Mouse (Mus musculus) CH12.LX (cell line): ENCODE measurements around the gene Dnmbp.

Experiments
- BHLHE40 ChIP-seq: IDR thresholded peaks from 2 replicates; pipeline ENCODE4 v1.6.1; 2011; ENCODE audit warnings: mild to moderate bottlenecking, low read depth, low read length, improper control_type of control experiment
- CTCF ChIP-seq, 2 experiments: IDR thresholded peaks in 1 of 2; conservative IDR thresholded peaks in 1 of 2; 2 replicates each; pipeline ENCODE4 v1.5.1; 2011 to 2012; ENCODE audit warnings: low read depth in 2 of 2, low read length in 2 of 2, improper control_type of control experiment in 1 of 2, inconsistent platforms in 1 of 2, mild to moderate bottlenecking in 1 of 2, moderate library complexity in 1 of 2
- EP300 ChIP-seq: IDR thresholded peaks from 2 replicates; pipeline ENCODE4 v1.6.1; 2011; ENCODE audit warnings: low read length, improper control_type of control experiment
- HCFC1 ChIP-seq: IDR thresholded peaks from 2 replicates; pipeline ENCODE4 v1.6.1; 2012; ENCODE audit warnings: low read depth, mild to moderate bottlenecking, inconsistent platforms, low read length, improper control_type of control experiment
- JUND ChIP-seq: conservative IDR thresholded peaks from 2 replicates; pipeline ENCODE4 v1.6.1; 2011; ENCODE audit warnings: low read depth, low read length, improper control_type of control experiment
- KAT2A ChIP-seq: IDR thresholded peaks from 2 replicates; pipeline ENCODE4 v1.6.1; 2012; ENCODE audit warnings: low read length, improper control_type of control experiment, inconsistent platforms; ENCODE audit not compliant: insufficient replicate concordance
- MAX ChIP-seq: IDR thresholded peaks from 2 replicates; pipeline ENCODE4 v1.6.1; 2011; ENCODE audit warnings: low read length, improper control_type of control experiment
- MXI1 ChIP-seq: IDR thresholded peaks from 2 replicates; pipeline ENCODE4 v1.6.1; 2011; ENCODE audit warnings: mild to moderate bottlenecking, low read depth, low read length, improper control_type of control experiment
- POLR2A ChIP-seq: IDR thresholded peaks from 2 replicates; pipeline ENCODE4 v1.6.1; 2011; ENCODE audit warnings: low read depth, mild to moderate bottlenecking, improper control_type of control experiment, low read length
- POLR2AphosphoS2 ChIP-seq: IDR thresholded peaks from 2 replicates; pipeline ENCODE4 v1.6.1; 2011; ENCODE audit warnings: low read depth, low read length, improper control_type of control experiment
- USF1 ChIP-seq: IDR thresholded peaks from 2 replicates; pipeline ENCODE4 v1.6.1; 2014; ENCODE audit warnings: low read depth, mild to moderate bottlenecking, inconsistent platforms, low read length, improper control_type of control experiment
- ZC3H11A ChIP-seq: IDR thresholded peaks from 2 replicates; pipeline ENCODE4 v1.6.1; 2012; ENCODE audit warnings: low read depth, mild to moderate bottlenecking, inconsistent platforms, low read length, improper control_type of control experiment

DNA sequence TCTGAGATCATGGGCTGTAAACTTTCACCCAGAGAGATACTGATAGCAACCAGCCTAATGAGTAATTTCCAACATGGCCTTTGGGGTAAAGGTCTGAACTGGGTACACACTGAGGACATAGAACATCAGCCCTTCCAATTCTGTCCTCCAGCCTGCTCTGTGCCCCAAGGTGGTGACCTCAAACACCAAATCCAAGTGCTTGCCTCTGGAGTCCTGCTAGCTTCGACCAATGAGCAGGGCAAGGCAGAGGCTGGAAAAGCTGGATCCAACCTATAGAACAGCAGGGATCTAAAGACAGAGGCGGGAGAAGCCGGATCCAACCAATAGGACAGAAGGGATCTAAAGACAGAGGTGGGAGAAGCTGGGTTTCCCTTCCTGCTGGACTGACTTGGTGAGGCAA, 21.2 kb downstream of the Dnmbp start:
- TF ChIP-seq HCFC1 (no peak), CTCF (conservative IDR thresholded peaks at IDR 0.05 in 1 of 2, IDR thresholded peaks at IDR 0.05 in 1 of 2; ENCODE audit: low read depth in 2 of 2, low read length in 2 of 2) (no peak), EP300 (no peak), KAT2A (no peak), BHLHE40 (no peak), JUND (no peak), POLR2A (no peak), ZC3H11A (no peak), MAX (no peak), POLR2AphosphoS2 (no peak), MXI1 (no peak), USF1 (no peak)
